Mouse (Mus musculus) MEL (cell line): ENCODE results near the gene Tsn.

Experiments
- CHD1 ChIP-seq: IDR thresholded peaks from 2 replicates; pipeline ENCODE4 v1.6.1; 2012; ENCODE audit warnings: low read depth, mild to moderate bottlenecking, inconsistent platforms, low read length, improper control_type of control experiment
- CHD2 ChIP-seq: IDR thresholded peaks from 2 replicates; pipeline ENCODE4 v1.6.1; 2011; ENCODE audit warnings: low read length, improper control_type of control experiment
- CTCF ChIP-seq, 3 experiments: IDR thresholded peaks in 2 of 3; conservative IDR thresholded peaks in 1 of 3; 2 replicates each; pipeline ENCODE4 v1.5.1; 2011 to 2012; ENCODE audit warnings: low read length in 3 of 3, low read depth in 2 of 3, mild to moderate bottlenecking in 2 of 3, improper control_type of control experiment in 1 of 3, inconsistent platforms in 1 of 3, mixed read lengths in 1 of 3, moderate library complexity in 1 of 3; ENCODE audit not compliant: control insufficient read depth in 1 of 3, insufficient read depth in 1 of 3, poor library complexity in 1 of 3, severe bottlenecking in 1 of 3
- ETS1 ChIP-seq: IDR thresholded peaks from 2 replicates; pipeline ENCODE4 v1.6.1; 2012; ENCODE audit warnings: low read depth, mild to moderate bottlenecking, inconsistent platforms, low read length, improper control_type of control experiment, moderate library complexity
- MAFK ChIP-seq: IDR thresholded peaks from 2 replicates; pipeline ENCODE4 v1.6.1; 2011; ENCODE audit warnings: low read depth, mild to moderate bottlenecking, low read length, improper control_type of control experiment, borderline replicate concordance
- MAX ChIP-seq: IDR thresholded peaks from 2 replicates; pipeline ENCODE4 v1.6.1; 2011; ENCODE audit warnings: low read length, improper control_type of control experiment
- MYC ChIP-seq: IDR thresholded peaks from 2 replicates; pipeline ENCODE4 v1.6.1; 2011; ENCODE audit warnings: low read depth, mild to moderate bottlenecking, low read length, improper control_type of control experiment, moderate library complexity
- NRF1 ChIP-seq: IDR thresholded peaks from 2 replicates; pipeline ENCODE4 v1.6.1; 2014; ENCODE audit warnings: low read depth, mild to moderate bottlenecking, inconsistent platforms, low read length, improper control_type of control experiment, moderate library complexity; ENCODE audit not compliant: poor library complexity, insufficient read depth, severe bottlenecking
- POLR2A ChIP-seq, 2 experiments: IDR thresholded peaks; 2 replicates each; pipeline ENCODE4 v1.6.1; 2011 to 2012; ENCODE audit warnings: low read length in 2 of 2, mild to moderate bottlenecking in 2 of 2, control low read depth in 1 of 2, improper control_type of control experiment in 1 of 2, low read depth in 1 of 2, moderate library complexity in 1 of 2; ENCODE audit not compliant: control insufficient read depth in 1 of 2, insufficient read depth in 1 of 2, poor library complexity in 1 of 2
- TCF12 ChIP-seq: IDR thresholded peaks from 2 replicates; pipeline ENCODE4 v1.6.1; 2014; ENCODE audit warnings: low read depth, mild to moderate bottlenecking, inconsistent platforms, low read length, improper control_type of control experiment, moderate library complexity
- UBTF ChIP-seq: IDR thresholded peaks from 2 replicates; pipeline ENCODE4 v1.6.1; 2012; ENCODE audit warnings: low read depth, mild to moderate bottlenecking, inconsistent platforms, low read length, improper control_type of control experiment, moderate library complexity, borderline replicate concordance; ENCODE audit not compliant: insufficient read depth
- USF1 ChIP-seq: IDR thresholded peaks from 2 replicates; pipeline ENCODE4 v1.6.1; 2014; ENCODE audit warnings: low read depth, mild to moderate bottlenecking, inconsistent platforms, low read length, improper control_type of control experiment, moderate library complexity
- ZNF384 ChIP-seq: IDR thresholded peaks from 2 replicates; pipeline ENCODE4 v1.6.1; 2012; ENCODE audit warnings: low read depth, mild to moderate bottlenecking, inconsistent platforms, low read length, improper control_type of control experiment

DNA sequence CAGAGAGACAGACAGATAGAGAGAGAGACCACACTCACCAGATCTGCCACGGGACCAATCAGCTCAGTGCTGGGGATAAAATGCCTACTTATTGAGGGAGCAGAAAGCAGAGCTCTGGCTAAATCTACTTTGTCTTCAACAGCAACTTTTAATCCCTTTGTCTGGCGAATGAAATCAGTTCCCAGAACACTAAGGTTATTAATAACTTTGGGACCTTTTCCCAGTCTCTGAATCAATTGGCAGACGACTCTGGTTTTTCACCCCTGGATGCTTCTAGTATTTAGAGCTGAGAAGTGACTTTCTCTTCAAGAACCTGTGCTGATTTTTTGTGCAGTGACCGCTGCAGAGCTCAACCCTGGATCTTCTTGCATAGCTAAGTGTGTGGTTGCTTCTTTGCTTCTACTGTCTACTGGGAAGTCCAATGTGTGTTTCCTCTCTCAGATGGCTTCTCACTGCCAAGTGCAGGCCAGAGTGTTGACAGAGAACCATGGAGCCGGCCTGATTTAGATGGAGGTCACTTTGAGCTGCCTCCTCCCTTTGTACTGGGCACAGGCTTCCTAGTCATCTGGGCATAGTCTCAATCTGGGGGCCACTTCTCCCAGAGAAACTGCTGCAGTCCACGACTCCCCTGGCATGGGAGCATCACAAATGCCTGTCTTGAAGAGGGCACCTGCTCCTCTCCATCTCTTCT lies 47.7 kb upstream of the Tsn start:
- TF ChIP-seq TCF12 (no peak), CTCF (IDR thresholded peaks at IDR 0.05 in 2 of 3, conservative IDR thresholded peaks at IDR 0.05 in 1 of 3; ENCODE audit: control insufficient read depth in 1 of 3, insufficient read depth in 1 of 3, low read depth in 2 of 3, low read length in 3 of 3, poor library complexity in 1 of 3, severe bottlenecking in 1 of 3) (no peak), USF1 (no peak), MAX (no peak), NRF1 (no peak), CHD2 (no peak), UBTF (no peak), POLR2A (IDR thresholded peaks at IDR 0.05; ENCODE audit: control insufficient read depth in 1 of 2, insufficient read depth in 1 of 2, low read depth in 1 of 2, low read length in 2 of 2, poor library complexity in 1 of 2) (no peak), MAFK (no peak), CHD1 (no peak), MYC (no peak), ETS1 (no peak), ZNF384 (no peak)
